Mouse (Mus musculus) frontal cortex, postnatal 14 days (tissue): Measurements from ENCODE around the gene Vmn1r226.

ENCODE experiments used
- DNase-seq, 2 experiments: peaks; one replicate each; pipeline ENCODE4 v3.0.0; 2022; ENCODE audit warnings: low spot score in 2 of 2

Vmn1r226 gene

GRCm38 (mm10) chr17:20682543-20682942 lies at the start of gene Vmn1r226:
Gene Vmn1r226, plus strand, starts transcription at chr17:20682843.
- no peak for DNase-seq

GRCm38 (mm10) chr17:20729543-20729942 lies 46.9 kb downstream of the Vmn1r226 start, which contains the start of gene Vmn1r227:
Gene Vmn1r227, plus strand, starts transcription at chr17:20729843.
- no peak for DNase-seq
